Mouse (Mus musculus): Measurements from ENCODE around the gene E130114P18Rik. TPM values are rescaled to one million over a fixed set of nuclear protein-coding genes. Genes with fewer than 3 reads are reported as not detected.

E130114P18Rik gene
- polyA plus RNA-seq, 1 experiment, result not detected

DNA sequence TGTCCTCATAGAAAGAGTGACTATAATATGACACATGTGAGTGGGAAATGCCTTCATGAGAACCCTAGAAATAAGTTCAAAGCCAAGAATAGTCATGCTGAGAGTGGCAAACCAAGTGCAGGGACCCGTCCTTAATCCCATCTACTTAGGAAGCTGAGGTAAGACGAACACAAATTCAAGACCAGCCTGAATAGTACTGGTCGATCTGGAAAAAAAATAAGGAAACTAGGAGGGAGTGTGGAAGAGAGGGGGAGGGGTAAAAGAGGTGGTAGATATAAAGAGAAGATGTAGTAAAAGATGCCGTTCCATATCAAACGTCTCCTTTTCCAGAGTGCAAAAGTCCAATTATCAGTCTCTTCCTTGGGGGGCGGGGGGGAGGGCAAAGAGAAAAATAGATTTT lies 213.7 kb downstream of the E130114P18Rik start:
- no peaks in the 10 kb centered on the region for H3K4me1 ChIP-seq (ENCODE audit: control insufficient read depth)
- H3K9me3 ChIP-seq (ENCODE audit: control insufficient read depth, low read length), result no peaks in the 10 kb centered on the region
- no peaks in the 10 kb centered on the region for H3K36me3 ChIP-seq (ENCODE audit: control insufficient read depth)
- TF ChIP-seq GATA1 (IDR thresholded peaks at IDR 0.05; ENCODE audit: low read length) (no peak), TAL1 (IDR thresholded peaks at IDR 0.05; ENCODE audit: low read length) (no peak)
- no peaks in the 10 kb centered on the region for H3K27me3 ChIP-seq (ENCODE audit: control insufficient read depth)
- no peak overlapping the region for H3K4me3 ChIP-seq (replicated peaks)

DNA sequence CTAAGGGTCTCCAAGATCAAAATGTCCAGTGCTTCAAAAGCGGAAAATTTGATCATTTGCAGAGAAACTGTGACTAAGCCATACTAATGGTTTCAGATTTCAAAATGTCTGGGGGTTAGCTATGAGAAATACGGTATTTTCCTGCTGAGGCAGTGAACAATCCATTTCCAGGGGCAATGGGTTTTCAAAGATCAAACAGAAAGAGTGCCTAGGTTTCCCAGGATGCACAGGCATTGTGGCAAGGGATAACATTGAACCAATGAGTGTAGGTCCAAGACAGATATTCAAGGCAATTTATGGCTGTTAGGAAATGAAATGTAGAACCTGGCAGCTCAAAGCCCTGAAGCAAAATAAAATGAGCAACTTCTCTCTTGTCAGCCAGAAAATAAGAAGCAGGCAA lies 220.3 kb downstream of the E130114P18Rik start:
- Histone ChIP-seq H3K36me3 (ENCODE audit: control insufficient read depth) (no peaks in the 10 kb centered on the region), H3K9me3 (ENCODE audit: control insufficient read depth, low read length) (no peaks in the 10 kb centered on the region)
- no peak for TF ChIP-seq TAL1 (IDR thresholded peaks at IDR 0.05; ENCODE audit: low read length)
- TF ChIP-seq GATA1 (IDR thresholded peaks at IDR 0.05; ENCODE audit: low read length), result no peak

DNA sequence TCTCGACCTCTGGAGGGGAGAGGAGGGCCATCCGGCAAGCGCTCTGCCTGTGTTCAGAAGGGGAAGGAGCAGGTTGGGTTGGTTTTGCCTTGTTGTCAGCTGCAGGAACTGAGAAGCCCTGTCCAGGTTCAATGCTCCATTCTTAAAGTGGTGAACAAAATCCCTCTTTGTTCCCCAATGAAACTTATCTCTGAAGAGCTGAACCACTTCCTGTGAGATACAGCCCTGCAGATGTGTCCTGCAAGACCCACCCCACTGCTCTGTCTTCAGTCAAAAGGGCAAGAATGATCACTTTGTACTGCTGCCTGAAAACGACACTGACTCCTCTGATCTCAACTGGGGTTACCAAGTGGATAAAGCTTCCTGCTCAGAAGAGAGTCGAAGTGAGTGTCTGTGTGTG lies 233.9 kb downstream of the E130114P18Rik start:
- no peaks in the 10 kb centered on the region for H3K36me3 ChIP-seq (ENCODE audit: control insufficient read depth)
- H3K4me1 ChIP-seq (ENCODE audit: control insufficient read depth), result no peaks in the 10 kb centered on the region
- no peak overlapping the region for H3K4me3 ChIP-seq (replicated peaks)
- TF ChIP-seq TAL1 (IDR thresholded peaks at IDR 0.05; ENCODE audit: low read length) (no peak), GATA1 (IDR thresholded peaks at IDR 0.05; ENCODE audit: low read length) (no peak)
- H3K27me3 ChIP-seq (ENCODE audit: control insufficient read depth), result no peaks in the 10 kb centered on the region
- no peaks in the 10 kb centered on the region for H3K9me3 ChIP-seq (ENCODE audit: control insufficient read depth, low read length)

More for the DNA sequence above, 220.3 kb downstream of the E130114P18Rik start:
- no peaks in the 10 kb centered on the region for H3K4me1 ChIP-seq (ENCODE audit: control insufficient read depth)
- no peak overlapping the region for H3K4me3 ChIP-seq (replicated peaks)
- no peaks in the 10 kb centered on the region for H3K27me3 ChIP-seq (ENCODE audit: control insufficient read depth)

DNA sequence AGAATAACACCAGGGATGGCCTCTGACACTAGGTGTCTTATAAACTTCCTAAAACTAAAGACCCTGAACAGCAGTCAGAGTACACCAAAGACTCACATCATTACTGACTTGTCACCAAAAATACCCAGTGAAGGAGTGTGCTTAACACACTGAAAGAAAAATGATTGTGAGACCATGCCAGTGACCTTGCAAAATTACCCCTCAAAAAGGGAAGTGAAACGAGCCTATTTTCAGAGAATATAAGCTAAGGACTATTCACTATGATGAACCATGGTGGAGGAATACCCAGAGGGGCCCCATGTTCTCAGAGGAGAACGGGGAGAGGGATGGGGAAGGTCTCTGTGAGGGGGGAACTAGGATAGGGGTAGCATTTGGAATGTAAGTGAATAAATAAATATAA lies 245.8 kb downstream of the E130114P18Rik start:
- no peaks in the 10 kb centered on the region for H3K27me3 ChIP-seq (ENCODE audit: control insufficient read depth)
- no peaks in the 10 kb centered on the region for H3K4me1 ChIP-seq (ENCODE audit: control insufficient read depth)
- H3K4me3 ChIP-seq (replicated peaks), result no peak overlapping the region
- no peaks in the 10 kb centered on the region for H3K36me3 ChIP-seq (ENCODE audit: control insufficient read depth)
- no peaks in the 10 kb centered on the region for H3K9me3 ChIP-seq (ENCODE audit: control insufficient read depth, low read length)
- TF ChIP-seq TAL1 (IDR thresholded peaks at IDR 0.05; ENCODE audit: low read length) (no peak), GATA1 (IDR thresholded peaks at IDR 0.05; ENCODE audit: low read length) (no peak)

DNA sequence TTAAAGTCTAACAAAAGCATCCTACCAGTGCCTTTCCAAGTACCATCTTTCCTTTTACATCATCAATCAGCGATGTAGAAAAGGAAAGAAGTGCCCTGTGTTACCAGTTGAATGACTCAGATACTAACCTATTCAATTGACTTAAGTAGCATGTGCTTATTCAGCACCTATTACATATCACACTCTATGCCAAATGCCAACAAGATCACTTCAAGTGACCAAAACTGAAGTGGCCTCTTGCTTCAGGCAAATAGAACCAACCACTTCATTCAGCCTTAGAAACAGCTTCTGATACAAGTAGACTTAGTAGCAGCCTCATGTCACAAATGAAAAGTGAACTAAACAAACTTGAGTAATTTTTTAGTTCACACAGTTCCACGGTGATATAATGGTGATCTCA lies 249.4 kb downstream of the E130114P18Rik start:
- Histone ChIP-seq H3K4me3 (replicated peaks) (no peak overlapping the region), H3K27me3 (ENCODE audit: control insufficient read depth) (no peaks in the 10 kb centered on the region), H3K4me1 (ENCODE audit: control insufficient read depth) (no peaks in the 10 kb centered on the region), H3K9me3 (ENCODE audit: control insufficient read depth, low read length) (no peaks in the 10 kb centered on the region), H3K36me3 (ENCODE audit: control insufficient read depth) (no peaks in the 10 kb centered on the region)
- no peak for TF ChIP-seq TAL1 (IDR thresholded peaks at IDR 0.05; ENCODE audit: low read length)
- no peak for TF ChIP-seq GATA1 (IDR thresholded peaks at IDR 0.05; ENCODE audit: low read length)

Other genes starting within 250 kb of the E130114P18Rik start
- gene Nfia, start 5.3 kb downstream of the E130114P18Rik start, polyA plus RNA-seq (2012), result 0.01 and 0.08 TPM in 2 replicates

Measured in erythroblast, embryonic 14.5 days (primary cell).